Mouse (Mus musculus) naive thymus-derived CD4-positive, alpha-beta T cell, adult 2 months (primary cell): ENCODE results near the gene Ndufa5.

Experiments
- DNase-seq: peaks from one replicate; pipeline ENCODE4 v3.0.0-alpha.2; 2011; ENCODE audit warnings: low read depth

The Ndufa5 gene

DNA sequence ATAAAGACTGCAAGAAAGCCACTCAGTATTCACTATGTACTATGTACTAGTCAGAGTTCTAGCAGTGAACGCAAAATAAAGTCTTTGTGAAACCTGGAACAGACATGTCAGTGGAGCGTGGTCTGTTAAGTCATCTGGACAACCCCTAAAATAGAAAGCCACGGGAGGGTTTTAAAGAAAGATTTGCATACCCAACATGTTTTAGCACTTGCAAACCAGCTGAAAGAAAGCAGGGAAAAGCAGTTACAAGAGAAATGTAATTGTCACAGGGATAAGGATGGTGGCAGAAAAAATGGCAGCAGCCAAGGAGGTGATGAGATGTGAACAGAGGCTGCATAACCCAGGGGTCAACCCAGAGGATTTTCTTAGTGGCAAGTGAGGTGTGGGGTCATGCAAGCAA lies 2.1 kb downstream of the Ndufa5 start:
- DNase-seq, result no peak

DNA sequence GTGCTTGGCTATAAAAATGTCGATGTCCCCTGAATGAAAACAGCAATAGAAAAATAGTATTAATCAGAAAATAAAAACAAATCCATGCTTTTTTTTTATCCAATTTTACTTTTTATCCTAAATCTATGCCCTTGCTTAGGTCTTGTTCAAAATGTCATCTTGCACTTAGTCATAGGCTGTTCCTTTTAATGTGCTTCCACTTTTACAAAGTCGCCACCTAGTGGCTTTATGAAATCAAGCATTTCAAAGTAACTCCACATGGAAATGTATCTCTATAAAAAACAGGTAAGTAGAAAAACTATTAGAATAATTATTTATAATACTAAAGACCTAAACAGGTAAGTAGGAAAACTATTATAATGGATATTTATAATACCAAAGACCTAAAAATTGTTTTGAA lies 11.6 kb downstream of the Ndufa5 start:
- DNase-seq, result peak; percentile 56

DNA sequence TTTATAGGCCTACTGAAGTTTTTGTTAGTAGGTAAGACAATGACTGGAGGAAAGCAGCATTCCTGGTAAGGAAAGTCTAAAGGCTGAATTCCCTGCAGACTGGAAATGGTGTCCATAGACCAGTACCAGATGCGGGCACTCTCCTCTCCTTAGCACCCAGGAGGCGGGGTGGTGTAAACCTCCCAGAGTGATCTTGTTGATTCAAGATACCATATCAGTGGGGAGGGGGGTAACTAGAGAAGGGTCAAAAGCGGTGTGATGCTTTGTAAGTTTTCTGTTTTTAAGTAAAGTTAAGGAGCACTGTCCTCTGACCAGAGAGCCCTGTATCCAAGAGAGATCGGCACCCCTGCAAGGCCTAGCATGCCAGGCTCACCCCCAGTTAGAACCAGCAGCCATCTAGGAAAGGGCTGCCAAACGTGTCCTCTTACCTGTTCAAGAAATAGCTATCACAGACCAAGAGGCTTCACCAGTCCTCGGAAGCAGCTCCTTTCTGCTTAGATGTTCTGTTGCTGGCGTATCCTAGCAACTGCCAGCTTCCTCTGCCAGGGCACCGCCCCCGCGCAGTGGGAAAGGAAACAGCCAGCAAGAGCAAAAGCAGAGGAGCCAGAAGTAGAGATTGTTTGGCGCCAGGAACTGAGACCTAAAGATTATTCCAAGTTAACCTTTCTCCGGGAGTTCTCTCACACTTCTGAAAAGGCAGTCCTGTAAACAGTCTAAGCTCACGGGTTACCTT lies 13.1 kb downstream of the Ndufa5 start, which contains the start of gene Iqub:
Iqub (minus strand) TSS at position 516 of the 733 bp plus-strand sequence.
- DNase-seq, result peak; percentile 75

DNA sequence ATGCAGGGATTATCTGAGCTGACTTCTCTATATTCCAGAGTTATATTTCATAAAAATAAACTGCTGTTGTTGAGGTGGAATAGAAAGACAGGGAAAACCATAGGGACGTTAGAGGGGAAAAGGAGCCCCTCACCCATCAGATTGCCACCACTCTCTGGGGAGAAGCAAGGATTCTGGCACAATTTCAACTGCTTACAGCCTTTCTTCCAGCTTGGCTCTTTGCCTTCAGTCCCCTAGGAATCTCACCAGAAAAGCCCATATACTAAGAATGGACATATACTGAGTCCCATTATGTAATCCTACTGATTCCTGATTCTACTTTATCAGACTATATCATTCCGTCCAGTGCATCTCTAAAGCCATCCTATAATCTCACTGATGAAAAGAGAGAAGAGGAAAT lies 23.7 kb downstream of the Ndufa5 start:
- no peak for DNase-seq

DNA sequence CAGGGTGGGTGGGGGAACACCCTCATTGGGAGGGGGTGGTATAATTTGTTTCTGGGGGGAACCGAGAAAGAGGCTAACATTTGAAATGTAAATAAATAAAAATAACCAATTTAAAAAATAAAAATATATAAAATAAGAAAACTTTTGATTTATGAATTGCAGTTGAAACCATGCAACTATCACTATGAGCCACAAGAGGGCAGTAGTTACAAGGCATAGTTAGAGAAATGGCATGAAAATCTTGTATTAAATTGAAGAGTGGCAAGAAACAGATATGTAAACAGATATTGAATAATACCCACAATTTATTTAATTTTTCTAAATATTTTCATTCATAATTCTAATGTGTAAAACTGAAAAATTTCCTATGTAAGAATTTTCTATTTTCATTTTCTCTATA lies 37.5 kb downstream of the Ndufa5 start:
- DNase-seq, result peak; percentile 35

DNA sequence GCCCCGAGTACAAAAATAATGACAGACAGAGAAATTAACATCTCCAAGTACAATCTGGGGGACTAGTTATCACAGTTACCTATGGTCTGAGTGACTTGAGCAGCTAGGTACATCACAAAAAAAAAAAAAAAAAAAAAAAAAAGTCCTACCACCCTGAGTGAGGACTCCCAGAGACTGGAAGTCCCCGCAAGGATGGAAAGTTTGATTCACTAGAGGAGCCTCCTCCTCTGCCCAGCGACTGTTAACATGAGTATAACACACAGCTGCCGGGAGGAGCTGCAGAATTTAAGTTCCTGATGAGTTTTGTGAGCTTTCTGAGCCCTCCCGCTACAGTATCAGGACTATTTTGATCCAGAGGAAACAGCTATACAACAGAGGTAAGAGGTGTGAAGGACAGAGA lies 41.3 kb downstream of the Ndufa5 start:
- DNase-seq, result no peak

DNA sequence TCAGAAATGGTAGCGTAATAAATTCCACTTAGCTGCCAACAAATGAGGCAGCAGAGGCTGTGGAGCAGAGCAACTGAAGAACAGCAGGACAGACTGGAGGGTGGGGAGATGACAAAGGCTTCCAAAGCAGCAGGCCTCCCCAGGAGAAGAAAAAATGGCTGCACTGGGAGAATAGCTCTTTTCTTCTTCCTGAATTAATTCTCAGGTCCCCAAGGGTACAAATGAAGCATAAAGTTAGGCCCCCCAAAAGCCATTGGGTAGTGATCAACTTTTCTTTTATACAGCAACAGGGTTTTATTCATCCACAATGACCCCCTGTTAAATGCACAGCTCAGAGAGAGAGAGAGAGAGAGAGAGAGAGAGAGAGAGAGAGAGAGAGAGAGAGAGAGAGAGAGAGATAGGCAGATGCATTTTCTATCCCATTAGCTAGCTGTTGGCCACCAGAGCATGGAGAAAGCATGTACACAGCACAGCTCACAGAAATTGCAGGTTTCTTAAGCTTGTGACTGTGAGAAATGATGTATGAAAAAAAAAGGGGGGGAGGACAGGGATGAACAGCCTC lies 57.2 kb downstream of the Ndufa5 start:
- no peak for DNase-seq

DNA sequence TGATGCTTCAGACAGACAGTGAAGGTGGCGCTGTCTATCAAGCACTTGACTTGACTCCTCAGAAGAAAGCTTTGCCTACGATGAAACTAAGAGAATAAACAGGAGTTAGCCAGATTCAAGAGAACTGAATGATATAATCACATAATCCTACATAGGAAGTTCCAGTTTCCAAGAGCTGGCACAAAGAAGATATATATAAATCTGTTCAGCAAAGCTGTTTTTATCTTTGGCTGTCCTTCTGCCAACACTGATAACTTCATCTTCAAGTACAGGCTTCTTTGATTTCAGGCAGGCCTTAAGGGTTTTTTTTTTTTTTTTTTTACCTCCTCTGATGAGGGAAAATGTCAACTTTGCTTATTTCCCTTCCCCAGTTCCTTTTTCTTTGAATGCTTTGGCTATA lies 57.7 kb downstream of the Ndufa5 start:
- no peak for DNase-seq
